Mouse (Mus musculus): ENCODE data around the gene Pawr.

The Pawr gene

GRCm38 (mm10) chr10:108359974-108360373 lies 28.1 kb downstream of the Pawr start:
- peak; percentile 13 for DNase-seq

- no peak for DNase-seq
Observed at GRCm38 (mm10) chr10:108360801-108361200, 28.9 kb downstream of the Pawr start.

- DNase-seq = no peak
Observed at GRCm38 (mm10) chr10:108361419-108362155, 29.7 kb downstream of the Pawr start.

GRCm38 (mm10) chr10:108363932-108364331 lies 32.0 kb downstream of the Pawr start:
- DNase-seq = no peak

- DNase-seq = no peak
Observed at GRCm38 (mm10) chr10:108364946-108365719, 33.2 kb downstream of the Pawr start.

GRCm38 (mm10) chr10:108366251-108366650 lies 34.3 kb downstream of the Pawr start:
- no peak for DNase-seq

GRCm38 (mm10) chr10:108368358-108368757 lies 36.4 kb downstream of the Pawr start:
- DNase-seq = no peak

GRCm38 (mm10) chr10:108372258-108372657 lies 40.3 kb downstream of the Pawr start:
- DNase-seq = no peak

- DNase-seq = no peak
Observed at GRCm38 (mm10) chr10:108372858-108373257, 40.9 kb downstream of the Pawr start.

GRCm38 (mm10) chr10:108375796-108376195 lies 43.9 kb downstream of the Pawr start:
- DNase-seq = no peak

- no peak for DNase-seq
Observed at GRCm38 (mm10) chr10:108376366-108376765, 44.4 kb downstream of the Pawr start.

- DNase-seq = no peak
Observed at GRCm38 (mm10) chr10:108377369-108377768, 45.4 kb downstream of the Pawr start.

- no peak for DNase-seq
Observed at GRCm38 (mm10) chr10:108378062-108378461, 46.1 kb downstream of the Pawr start.

- DNase-seq = no peak
Observed at GRCm38 (mm10) chr10:108378479-108378878, 46.6 kb downstream of the Pawr start.

GRCm38 (mm10) chr10:108380715-108381114 lies 48.8 kb downstream of the Pawr start:
- no peak for DNase-seq

GRCm38 (mm10) chr10:108384153-108384769 lies 52.3 kb downstream of the Pawr start:
- no peak for DNase-seq

GRCm38 (mm10) chr10:108385480-108385955 lies 53.6 kb downstream of the Pawr start:
- no peak for DNase-seq

GRCm38 (mm10) chr10:108388410-108388915 lies 56.5 kb downstream of the Pawr start:
- DNase-seq = no peak

- no peak for DNase-seq
Observed at GRCm38 (mm10) chr10:108389178-108389926, 57.4 kb downstream of the Pawr start.

- DNase-seq = no peak
Observed at GRCm38 (mm10) chr10:108389927-108390287, 58.0 kb downstream of the Pawr start.

GRCm38 (mm10) chr10:108391370-108391902 lies 59.5 kb downstream of the Pawr start:
- DNase-seq = no peak

GRCm38 (mm10) chr10:108392151-108392550 lies 60.2 kb downstream of the Pawr start:
- no peak for DNase-seq

Measured in liver (tissue).